Mouse (Mus musculus) hindbrain, embryonic 11.5 days (tissue): ENCODE measurements at regions not wholly inside any gene's neighbourhood (a gene's known extent, or its start where the extent isn't known, plus 50 kb on each side); places are given as distances from the start of the nearest gene placed in this dataset.

Experiments
- ATAC-seq: fragments of 200-750 bp; cut with Nextera tagmentation; 2 replicates; pipeline ENCODE4 v1.8.0; 2017; ENCODE audit warnings: mild to moderate bottlenecking, moderate TSS enrichment, moderate library complexity; ENCODE audit not compliant: low FRiP score
- DNase-seq: peaks from one replicate; pipeline ENCODE4 v3.0.0-alpha.2; 2015; ENCODE audit warnings: low spot score
- H3K27ac ChIP-seq: fragments of 300-500 bp; sonication (generic); 2 replicates; pipeline ENCODE4 v1.5.1; 2014; ENCODE audit warnings: mild to moderate bottlenecking, low read depth, low read length
- H3K27me3 ChIP-seq: fragments of 300-500 bp; sonication (generic); 2 replicates; pipeline ENCODE4 v1.6.1; 2014; ENCODE audit warnings: mild to moderate bottlenecking, low read length, moderate library complexity, mixed read lengths; ENCODE audit not compliant: control insufficient read depth, insufficient read depth
- H3K36me3 ChIP-seq: fragments of 300-500 bp; sonication (generic); 2 replicates; pipeline ENCODE4 v1.6.1; 2014; ENCODE audit warnings: mild to moderate bottlenecking, low read length, moderate library complexity, mixed read lengths; ENCODE audit not compliant: control insufficient read depth, insufficient read depth
- H3K4me1 ChIP-seq: fragments of 300-500 bp; sonication (generic); replicated peaks from 2 replicates; pipeline ENCODE4 v1.6.1; 2014; ENCODE audit warnings: low read length, mixed read lengths; ENCODE audit not compliant: control insufficient read depth, insufficient read depth
- H3K4me2 ChIP-seq: fragments of 300-500 bp; sonication (generic); replicated peaks from 2 replicates; pipeline ENCODE4 v1.6.1; 2014; ENCODE audit warnings: mild to moderate bottlenecking, low read depth, low read length
- H3K4me3 ChIP-seq: fragments of 300-500 bp; sonication (generic); 2 replicates; pipeline ENCODE4 v1.5.1; 2014; ENCODE audit warnings: low read depth, low read length
- H3K9ac ChIP-seq: fragments of 300-500 bp; sonication (generic); 2 replicates; pipeline ENCODE4 v1.6.1; 2014; ENCODE audit warnings: low read depth, low read length
- H3K9me3 ChIP-seq: fragments of 300-500 bp; sonication (generic); 2 replicates; pipeline ENCODE4 v1.6.1; 2016; ENCODE audit warnings: low read length; ENCODE audit not compliant: control insufficient read depth
- WGBS: fragments of 180-500 bp; shearing (Covaris S2); extraction: QIAGEN DNeasy Blood & Tissue Kit; methylation state at CpG from one replicate; pipeline ENCODE4 v1.1.7; 2014; 5-methylcytosine and 5-hydroxymethylcytosine counted together

DNA sequence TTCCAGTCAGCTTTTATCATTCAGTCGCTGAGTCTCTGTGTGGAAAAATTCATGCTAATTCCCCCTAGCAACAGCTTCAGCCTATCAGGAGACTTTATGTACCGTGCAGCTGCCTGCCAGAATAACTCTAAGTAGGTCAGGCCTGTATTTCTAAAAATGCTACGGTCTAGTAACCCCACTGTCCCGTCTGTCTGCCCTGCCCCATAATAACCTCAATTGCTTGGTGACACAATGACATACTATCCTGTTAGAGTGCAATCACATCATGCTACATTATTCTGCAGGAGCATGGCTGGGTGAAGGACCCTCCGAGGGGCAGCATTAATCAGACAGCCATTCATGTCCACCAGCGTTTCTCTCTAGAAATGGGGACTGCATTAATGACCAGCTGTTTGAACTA, 158.9 kb downstream of the Gm11361 start:
- DNase-seq (peak; percentile 80), ATAC-seq (peak; percentile 95)
- Histone ChIP-seq H3K4me1 (peaks cover 17% of the 10 kb centered on the region), H3K36me3 (no peaks in the 10 kb centered on the region), H3K9ac (no peak overlapping the region), H3K4me2 (0 out of 2 replicates have a peak overlapping the region, but pooled peaks have one; percentile 32), H3K9me3 (no peaks in the 10 kb centered on the region), H3K27ac (peak overlapping the region; percentile 91), H3K27me3 (no peaks in the 10 kb centered on the region), H3K4me3 (no peak overlapping the region)
- WGBS, result 5% methylated on average over 6 of the region's 6 CpGs

DNA sequence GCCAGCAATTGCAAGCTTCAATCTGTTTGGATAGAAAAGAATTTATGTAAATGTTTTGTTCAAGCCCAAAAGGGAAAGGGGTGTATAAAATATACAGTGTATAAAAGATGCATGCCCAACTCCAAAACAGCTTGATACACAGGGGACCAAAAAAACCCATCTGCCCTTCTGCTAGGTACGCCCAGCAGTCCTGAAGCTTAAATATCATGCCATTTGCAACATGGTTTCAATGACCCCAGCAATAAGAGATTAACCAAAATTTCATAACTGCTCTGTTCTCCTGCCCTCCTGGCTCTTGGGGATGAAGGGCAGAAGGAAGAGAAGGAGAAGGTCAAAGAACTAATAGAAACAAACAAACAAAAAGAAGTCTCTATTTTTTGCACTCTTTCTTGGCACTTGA, 158.4 kb downstream of the Gm11361 start:
- WGBS, result 9% methylated on average over 1 of the region's 1 CpGs

DNA sequence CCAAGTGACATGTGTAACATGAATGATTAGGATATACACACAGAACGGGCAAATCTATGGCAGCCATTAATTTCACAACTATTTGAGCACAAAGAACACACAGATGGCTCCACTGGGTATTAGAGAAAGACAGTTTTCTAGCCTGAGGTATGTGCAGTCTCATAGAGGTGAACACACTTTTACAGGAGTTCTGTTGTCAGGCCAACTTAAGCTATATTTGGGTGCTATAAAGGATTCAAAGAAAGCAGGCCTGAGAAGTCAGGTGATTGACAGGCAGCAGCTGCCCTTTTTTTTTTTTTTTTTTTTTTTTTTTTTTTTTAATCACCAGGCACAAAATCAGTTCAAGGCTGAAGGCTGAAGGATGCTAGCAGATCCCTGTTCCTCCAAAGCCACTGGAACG, 153.0 kb downstream of the Gm11361 start:
- H3K4me2 ChIP-seq, result no peak overlapping the region
- H3K36me3 ChIP-seq, result no peaks in the 10 kb centered on the region
- H3K9me3 ChIP-seq, result no peaks in the 10 kb centered on the region
- H3K27me3 ChIP-seq, result no peaks in the 10 kb centered on the region
- no peak overlapping the region for H3K27ac ChIP-seq
- H3K4me3 ChIP-seq, result no peak overlapping the region
- WGBS, result 40% methylated on average over 2 of the region's 2 CpGs
- peaks cover 2% of the 10 kb centered on the region; the same call in 1 of the 2 replicates for H3K4me1 ChIP-seq
- H3K9ac ChIP-seq, result no peak overlapping the region
- DNase-seq, result no peak
- ATAC-seq, result peak; percentile 41; the same call in 1 of the 2 replicates

More for the DNA sequence above, 158.4 kb downstream of the Gm11361 start:
- ATAC-seq (peak; percentile 27; the same call in 1 of the 2 replicates), DNase-seq (peak; percentile 47)
- H3K9ac ChIP-seq, result no peak overlapping the region
- H3K27me3 ChIP-seq, result no peaks in the 10 kb centered on the region
- H3K4me1 ChIP-seq, result peaks cover 17% of the 10 kb centered on the region
- no peaks in the 10 kb centered on the region for H3K36me3 ChIP-seq
- H3K4me3 ChIP-seq, result no peak overlapping the region
- 0 out of 2 replicates have a peak overlapping the region, but pooled peaks have one; percentile 12 for H3K4me2 ChIP-seq
- H3K9me3 ChIP-seq, result no peaks in the 10 kb centered on the region
- H3K27ac ChIP-seq, result peak overlapping the region; percentile 91

DNA sequence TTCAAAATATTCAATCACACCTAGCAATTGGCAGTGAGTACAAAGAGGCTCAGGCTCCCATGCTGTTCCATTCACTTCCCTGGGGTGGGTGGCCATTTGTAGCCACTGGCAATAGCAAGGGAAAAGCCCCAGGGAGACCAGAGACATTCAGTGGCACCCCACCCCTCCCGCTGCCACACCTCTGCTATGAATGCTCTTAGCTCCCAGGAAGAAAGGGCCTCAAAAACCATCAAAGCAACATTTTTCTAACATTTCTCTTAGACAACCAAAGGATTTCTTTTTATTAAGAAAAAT, 152.2 kb downstream of the Gm11361 start:
- WGBS, result 17% methylated on average over 1 of the region's 1 CpGs
- no peaks in the 10 kb centered on the region for H3K36me3 ChIP-seq
- no peak for ATAC-seq
- no peak overlapping the region for H3K9ac ChIP-seq
- no peaks in the 10 kb centered on the region for H3K27me3 ChIP-seq
- no peak overlapping the region; the same call in 1 of the 2 replicates for H3K27ac ChIP-seq
- no peak overlapping the region for H3K4me3 ChIP-seq
- no peaks in the 10 kb centered on the region for H3K9me3 ChIP-seq
- H3K4me1 ChIP-seq, result peaks cover 2% of the 10 kb centered on the region; the same call in 1 of the 2 replicates
- no peak for DNase-seq
- H3K4me2 ChIP-seq, result no peak overlapping the region

DNA sequence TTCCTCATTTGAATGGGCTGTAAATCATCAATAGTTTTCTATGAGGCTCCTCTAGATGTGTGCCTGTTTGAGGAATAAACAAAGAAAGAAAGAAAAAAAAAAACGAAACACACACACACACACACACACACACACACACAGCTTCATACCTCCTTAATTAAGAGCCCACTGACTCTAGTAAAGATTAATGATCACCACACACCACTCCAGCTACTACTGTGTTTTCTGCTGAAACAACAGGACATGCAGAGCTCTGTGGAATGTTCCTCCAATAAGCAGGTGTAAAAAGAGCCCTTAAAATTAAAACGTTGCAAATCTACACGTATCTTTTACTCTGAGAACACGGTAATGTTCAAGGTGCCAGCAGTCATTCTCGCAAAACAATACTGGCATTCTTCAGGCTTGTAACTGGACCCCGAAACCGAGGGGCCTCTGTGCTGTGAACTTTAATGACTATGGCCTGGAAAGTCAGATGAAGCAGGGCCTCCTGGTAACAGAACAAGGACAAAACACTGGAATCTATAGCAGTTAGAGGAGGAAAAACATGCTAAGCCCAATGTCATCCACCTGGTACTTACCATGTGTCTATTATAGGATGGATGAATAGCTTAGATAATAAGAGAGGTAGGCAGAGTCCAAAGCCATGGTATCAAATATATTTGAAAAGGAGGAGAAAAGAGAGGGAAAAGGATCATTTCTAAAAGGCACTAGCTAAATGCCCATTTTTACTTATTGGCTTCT, 151.7 kb downstream of the Gm11361 start:
- H3K27ac ChIP-seq, result no peak overlapping the region; the same call in 1 of the 2 replicates
- 25% methylated on average over 7 of the region's 7 CpGs for WGBS
- H3K36me3 ChIP-seq, result no peaks in the 10 kb centered on the region
- ATAC-seq (no peak; the same call in 1 of the 2 replicates), DNase-seq (no peak)
- H3K27me3 ChIP-seq, result no peaks in the 10 kb centered on the region
- H3K4me3 ChIP-seq, result no peak overlapping the region
- H3K4me1 ChIP-seq, result peaks cover 2% of the 10 kb centered on the region; the same call in 1 of the 2 replicates
- no peak overlapping the region for H3K9ac ChIP-seq
- no peak overlapping the region for H3K4me2 ChIP-seq
- no peaks in the 10 kb centered on the region for H3K9me3 ChIP-seq

DNA sequence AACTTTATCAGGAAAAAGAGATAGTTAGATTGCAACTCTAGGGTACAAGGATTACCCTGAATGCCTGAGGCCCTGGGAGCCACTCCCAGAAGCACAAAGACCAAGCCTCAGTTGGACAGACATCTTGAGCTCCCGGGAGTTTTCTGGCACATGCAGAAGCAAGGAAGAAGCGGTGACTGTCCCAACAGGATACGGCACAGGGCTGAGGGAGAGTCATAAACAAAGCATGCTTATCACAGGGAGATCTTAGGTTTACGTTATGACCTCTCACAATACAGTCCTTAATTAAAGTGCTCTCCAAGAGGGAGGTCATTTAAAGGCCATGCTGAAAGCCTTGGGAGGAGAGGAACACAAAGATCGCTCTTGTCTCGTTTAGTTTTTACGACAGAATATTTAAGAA, 143.1 kb downstream of the Gm11361 start:
- H3K9me3 ChIP-seq, result no peaks in the 10 kb centered on the region
- 54% methylated on average over 7 of the region's 7 CpGs for WGBS
- H3K27ac ChIP-seq, result no peak overlapping the region
- 0 out of 2 replicates have a peak, but pooled peaks cover 2% of the 10 kb centered on the region for H3K4me1 ChIP-seq
- no peak overlapping the region for H3K4me2 ChIP-seq
- H3K4me3 ChIP-seq, result no peak overlapping the region
- no peak overlapping the region for H3K9ac ChIP-seq
- ATAC-seq (no peak), DNase-seq (no peak)
- no peaks in the 10 kb centered on the region for H3K36me3 ChIP-seq
- H3K27me3 ChIP-seq, result no peaks in the 10 kb centered on the region
